Mouse (Mus musculus) cerebellum, adult 2 months (tissue): ENCODE results near the gene Agbl1.

Experiments used
- CTCF ChIP-seq: fragments of 200-500 bp; IDR thresholded peaks from 2 replicates; pipeline ENCODE4 v1.5.1; 2011; ENCODE audit warnings: low read depth, mild to moderate bottlenecking, control low read depth, low read length, moderate library complexity, borderline replicate concordance; ENCODE audit not compliant: insufficient read depth
- POLR2A ChIP-seq: fragments of 200-500 bp; IDR thresholded peaks from 2 replicates; pipeline ENCODE4 v1.6.1; 2011; ENCODE audit warnings: low read length, control low read depth, borderline replicate concordance; ENCODE audit not compliant: insufficient read depth

DNA sequence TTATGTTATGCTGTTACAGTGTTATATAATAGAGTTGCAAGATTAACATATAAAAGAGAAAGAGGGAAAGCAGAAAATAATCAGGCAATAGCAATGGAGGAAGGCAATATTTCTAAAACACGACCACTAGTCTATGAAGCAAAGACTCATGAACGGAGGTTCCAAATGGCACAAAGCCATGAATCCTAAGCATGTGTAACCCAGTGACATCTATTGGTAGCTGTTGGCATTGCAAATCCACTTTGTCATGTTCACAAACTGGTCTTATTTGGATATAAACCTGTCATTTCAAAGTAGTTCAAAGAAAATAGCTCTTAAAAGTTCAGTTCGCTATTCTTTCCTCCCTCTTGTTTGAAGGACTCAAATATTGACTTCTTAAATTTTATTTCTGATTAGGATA lies 124.8 kb downstream of the Agbl1 start:
- TF ChIP-seq CTCF (no peak), POLR2A (no peak)
